Comparison of ENCODE assay signal across 9 mouse cellular contexts in genomic region chr17:24507129-24507664, GRCm38 (mm10). TPM values are rescaled to one million over a fixed set of nuclear protein-coding genes. Genes with fewer than 3 reads are reported as not detected.
DNase-seq lines count a peak whose midpoint lies in the region; ATAC-seq and TF ChIP-seq lines count a peak whose summit lies in the region.
"Had no signal": no experiment of that assay in that cellular context is flagged by ENCODE, and none has a peak within 500 bp of the region (broad histone marks: within the 10 kb centered on the region; RNA-seq: fewer than 3 reads in every experiment).

No protein-coding gene starts in this region.

- peak overlapping the region; percentile 70 for H3K4me2 ChIP-seq in heart, embryonic 12.5 days
- no peak overlapping the region for H3K4me2 ChIP-seq in midbrain, embryonic 12.5 days (replicated peaks)
- no peak overlapping the region for H3K4me2 ChIP-seq in hindbrain, postnatal 0 days (ENCODE audit: low read depth, low read length)
- no peak overlapping the region for H3K4me2 ChIP-seq in midbrain, postnatal 0 days (ENCODE audit: low read depth, low read length, poor library complexity, severe bottlenecking)

- peaks cover 46% of the 10 kb centered on the region for H3K27me3 ChIP-seq in heart, embryonic 12.5 days (replicated peaks)
- peaks cover 5% of the 10 kb centered on the region; the same call in 1 of the 2 replicates for H3K27me3 ChIP-seq in midbrain, embryonic 12.5 days
- H3K27me3 ChIP-seq in midbrain, embryonic 10.5 days (ENCODE audit: low read depth, poor library complexity, severe bottlenecking) = peaks cover 14% of the 10 kb centered on the region; the same call in 1 of the 2 replicates
- no peaks in the 10 kb centered on the region for H3K27me3 ChIP-seq in hindbrain, postnatal 0 days (ENCODE audit: insufficient read depth, low read length)
- no peaks in the 10 kb centered on the region for H3K27me3 ChIP-seq in midbrain, postnatal 0 days (ENCODE audit: insufficient read depth, low read length)

- ATAC-seq in heart, embryonic 12.5 days (ENCODE audit: insufficient number of reproducible peaks, low FRiP score) = 0 out of 2 replicates have a peak, but pooled peaks have one; percentile 4
- 0 out of 2 replicates have a peak, but pooled peaks have one; percentile 61 for ATAC-seq in midbrain, embryonic 12.5 days (ENCODE audit: low FRiP score, low read depth)
- peak; percentile 16; the same call in 1 of the 2 replicates for ATAC-seq in hindbrain, postnatal 0 days
- ATAC-seq in midbrain, postnatal 0 days (ENCODE audit: low FRiP score) = no peak
- no peak for ATAC-seq in monocyte, adult 5-6 weeks (replicated peaks; ENCODE audit: insufficient number of reproducible peaks, low FRiP score, low TSS enrichment, poor library complexity, severe bottlenecking)

- no peak overlapping the region for H3K4me3 ChIP-seq in heart, embryonic 12.5 days
- no peak overlapping the region for H3K4me3 ChIP-seq in midbrain, embryonic 12.5 days
- no peak overlapping the region for H3K4me3 ChIP-seq in midbrain, embryonic 10.5 days
- H3K4me3 ChIP-seq in hindbrain, postnatal 0 days (ENCODE audit: low read length) = no peak overlapping the region
- no peak overlapping the region for H3K4me3 ChIP-seq in midbrain, postnatal 0 days (ENCODE audit: low read depth, low read length)

- no peak overlapping the region for H3K9ac ChIP-seq in heart, embryonic 12.5 days
- H3K9ac ChIP-seq in midbrain, embryonic 12.5 days (replicated peaks) = no peak overlapping the region
- H3K9ac ChIP-seq in hindbrain, postnatal 0 days (replicated peaks; ENCODE audit: low read length) = no peak overlapping the region
- no peak overlapping the region for H3K9ac ChIP-seq in midbrain, postnatal 0 days (replicated peaks; ENCODE audit: low read length, poor library complexity, severe bottlenecking)

- intact Hi-C loops in heart, postnatal 25 days (cut with DNase I) = no loop called here

- peaks cover 46% of the 10 kb centered on the region for H3K36me3 ChIP-seq in heart, embryonic 12.5 days
- peaks cover 96% of the 10 kb centered on the region for H3K36me3 ChIP-seq in midbrain, embryonic 12.5 days
- peaks cover 97% of the 10 kb centered on the region for H3K36me3 ChIP-seq in midbrain, embryonic 10.5 days
- H3K36me3 ChIP-seq in hindbrain, postnatal 0 days (ENCODE audit: insufficient read depth, low read length) = peaks cover 60% of the 10 kb centered on the region
- peaks cover 94% of the 10 kb centered on the region for H3K36me3 ChIP-seq in midbrain, postnatal 0 days (ENCODE audit: insufficient read depth, low read length)

- H3K27ac ChIP-seq in heart, embryonic 12.5 days (ENCODE audit: poor library complexity, severe bottlenecking) = no peak overlapping the region
- no peak overlapping the region for H3K27ac ChIP-seq in midbrain, embryonic 12.5 days (replicated peaks)
- H3K27ac ChIP-seq in midbrain, embryonic 10.5 days (replicated peaks) = no peak overlapping the region
- peak overlapping the region; percentile 67; the same call in 1 of the 2 replicates for H3K27ac ChIP-seq in hindbrain, postnatal 0 days
- peak overlapping the region; percentile 65 for H3K27ac ChIP-seq in midbrain, postnatal 0 days (ENCODE audit: low read depth, low read length)

- DNase-seq in heart, postnatal 25 days (ENCODE audit: low spot score) = no peak
- DNase-seq in midbrain, embryonic 10.5 days (ENCODE audit: low spot score) = no peak
- no peak for DNase-seq in hindbrain, postnatal 0 days (ENCODE audit: low spot score)
- DNase-seq in midbrain, postnatal 0 days (ENCODE audit: low spot score) = peak; percentile 15
- DNase-seq in testis, postnatal 14 days (ENCODE audit: low spot score) = no peak

- TF ChIP-seq CTCF in hindbrain, postnatal 0 days (IDR thresholded peaks at IDR 0.05; ENCODE audit: low read depth) = no peak
- TF ChIP-seq CTCF in midbrain, postnatal 0 days (IDR thresholded peaks at IDR 0.05) = no peak

- no peaks in the 10 kb centered on the region for H3K9me3 ChIP-seq in heart, embryonic 12.5 days (replicated peaks)
- H3K9me3 ChIP-seq in midbrain, embryonic 12.5 days = no peaks in the 10 kb centered on the region
- no peaks in the 10 kb centered on the region for H3K9me3 ChIP-seq in midbrain, embryonic 10.5 days (replicated peaks)
- H3K9me3 ChIP-seq in hindbrain, postnatal 0 days (ENCODE audit: low read length) = no peaks in the 10 kb centered on the region
- H3K9me3 ChIP-seq in midbrain, postnatal 0 days (ENCODE audit: low read length) = no peaks in the 10 kb centered on the region

- peaks cover 14% of the 10 kb centered on the region for H3K4me1 ChIP-seq in heart, embryonic 12.5 days (replicated peaks)
- H3K4me1 ChIP-seq in midbrain, embryonic 12.5 days = peaks cover 8% of the 10 kb centered on the region
- H3K4me1 ChIP-seq in midbrain, embryonic 10.5 days = peaks cover 17% of the 10 kb centered on the region
- 0 out of 2 replicates have a peak, but pooled peaks cover 2% of the 10 kb centered on the region for H3K4me1 ChIP-seq in hindbrain, postnatal 0 days (ENCODE audit: insufficient read depth, low read length)
- H3K4me1 ChIP-seq in midbrain, postnatal 0 days (ENCODE audit: insufficient read depth, low read length) = no peaks in the 10 kb centered on the region

- 49% methylated on average over 19 of the region's 19 CpGs for WGBS in heart, embryonic 12.5 days
- WGBS in midbrain, embryonic 12.5 days = 52% methylated on average over 19 of the region's 19 CpGs
- WGBS in midbrain, embryonic 10.5 days = 51% methylated on average over 19 of the region's 19 CpGs
- WGBS in hindbrain, postnatal 0 days = 44% methylated on average over 15 of the region's 19 CpGs
- WGBS in midbrain, postnatal 0 days = 44% methylated on average over 19 of the region's 19 CpGs

RNA-seq across cellular contexts. Expression of gene Caskin1, which starts 18.8 kb away (rescaled TPM):
- 0.64 and 0.77 TPM in 2 replicates for polyA plus RNA-seq in heart, embryonic 12.5 days (2016; fragmentation: Nextera tagmentation; extraction: Ambion mirVana)
- total RNA-seq in heart, postnatal 25 days (2021) = under 1 TPM; 0.14 to 0.39 TPM
- 20.2 and 23.0 TPM in 2 replicates for polyA plus RNA-seq in midbrain, embryonic 12.5 days (2016; fragmentation: Nextera tagmentation; extraction: Ambion mirVana)
- 6.7 and 8.5 TPM in 2 replicates for polyA plus RNA-seq in midbrain, embryonic 10.5 days (2016; fragmentation: Nextera tagmentation; extraction: Ambion mirVana)
- 152 and 163 TPM in 2 replicates for total RNA-seq in hindbrain, postnatal 0 days (2014; rRNA removed)
- 42.1 and 43.7 TPM in 2 replicates for polyA plus RNA-seq in hindbrain, postnatal 0 days (2015; fragmentation: Nextera tagmentation; extraction: Ambion mirVana)
- 151 and 153 TPM in 2 replicates for total RNA-seq in midbrain, postnatal 0 days (2014; rRNA removed)
- 43.9 and 47.5 TPM in 2 replicates for polyA plus RNA-seq in midbrain, postnatal 0 days (2015; fragmentation: Nextera tagmentation; extraction: Ambion mirVana)
- not detected in 3 replicates for total RNA-seq in monocyte, adult 5-6 weeks (2017)
- total RNA-seq: megakaryocyte-erythroid progenitor cell, adult 5-6 weeks had no signal

RNA-seq across cellular contexts. Expression of gene Traf7, which starts 20.5 kb away (rescaled TPM):
- polyA plus RNA-seq in heart, embryonic 12.5 days (2016; fragmentation: Nextera tagmentation; extraction: Ambion mirVana) = 71.8 and 81.4 TPM in 2 replicates
- total RNA-seq in heart, postnatal 25 days (2021) = 10 to 100 TPM; 43.6 to 54.1 TPM
- polyA plus RNA-seq in midbrain, embryonic 12.5 days (2016; fragmentation: Nextera tagmentation; extraction: Ambion mirVana) = 92.4 and 94.9 TPM in 2 replicates
- polyA plus RNA-seq in midbrain, embryonic 10.5 days (2016; fragmentation: Nextera tagmentation; extraction: Ambion mirVana) = 106 and 110 TPM in 2 replicates
- total RNA-seq in hindbrain, postnatal 0 days (2014; rRNA removed) = 159 and 165 TPM in 2 replicates
- 64.0 and 66.1 TPM in 2 replicates for polyA plus RNA-seq in hindbrain, postnatal 0 days (2015; fragmentation: Nextera tagmentation; extraction: Ambion mirVana)
- 175 and 179 TPM in 2 replicates for total RNA-seq in midbrain, postnatal 0 days (2014; rRNA removed)
- 71.4 and 73.6 TPM in 2 replicates for polyA plus RNA-seq in midbrain, postnatal 0 days (2015; fragmentation: Nextera tagmentation; extraction: Ambion mirVana)
- 83.2 to 132 TPM (median 118 TPM) in 3 replicates for total RNA-seq in monocyte, adult 5-6 weeks (2017)

RNA-seq across cellular contexts. Expression of gene Rab26, which starts 26.8 kb away (rescaled TPM):
- 1.2 TPM in 2 replicates for polyA plus RNA-seq in heart, embryonic 12.5 days (2016; fragmentation: Nextera tagmentation; extraction: Ambion mirVana)
- not detected for total RNA-seq in heart, postnatal 25 days (2021)
- polyA plus RNA-seq in midbrain, embryonic 12.5 days (2016; fragmentation: Nextera tagmentation; extraction: Ambion mirVana) = 1.9 and 2.2 TPM in 2 replicates
- 2.1 and 2.9 TPM in 2 replicates for polyA plus RNA-seq in midbrain, embryonic 10.5 days (2016; fragmentation: Nextera tagmentation; extraction: Ambion mirVana)
- total RNA-seq in hindbrain, postnatal 0 days (2014; rRNA removed) = 2.7 and 4.0 TPM in 2 replicates
- 10.6 and 14.7 TPM in 2 replicates for polyA plus RNA-seq in hindbrain, postnatal 0 days (2015; fragmentation: Nextera tagmentation; extraction: Ambion mirVana)
- 4.4 and 7.6 TPM in 2 replicates for total RNA-seq in midbrain, postnatal 0 days (2014; rRNA removed)
- polyA plus RNA-seq in midbrain, postnatal 0 days (2015; fragmentation: Nextera tagmentation; extraction: Ambion mirVana) = 15.5 and 17.7 TPM in 2 replicates
- 0.39 TPM in 1 of 3 replicates, not detected in the others for total RNA-seq in monocyte, adult 5-6 weeks (2017)

RNA-seq across cellular contexts. Expression of gene Mlst8, which starts 28.3 kb away (rescaled TPM):
- 17.8 and 20.5 TPM in 2 replicates for polyA plus RNA-seq in heart, embryonic 12.5 days (2016; fragmentation: Nextera tagmentation; extraction: Ambion mirVana)
- total RNA-seq in heart, postnatal 25 days (2021) = 10 to 100 TPM in 1 of 2 experiments, 1 to 10 TPM in 1; 9.4 to 11.3 TPM
- 37.0 TPM in 2 replicates for polyA plus RNA-seq in midbrain, embryonic 12.5 days (2016; fragmentation: Nextera tagmentation; extraction: Ambion mirVana)
- 40.2 and 40.9 TPM in 2 replicates for polyA plus RNA-seq in midbrain, embryonic 10.5 days (2016; fragmentation: Nextera tagmentation; extraction: Ambion mirVana)
- total RNA-seq in hindbrain, postnatal 0 days (2014; rRNA removed) = 45.9 and 55.3 TPM in 2 replicates
- polyA plus RNA-seq in hindbrain, postnatal 0 days (2015; fragmentation: Nextera tagmentation; extraction: Ambion mirVana) = 26.3 and 26.4 TPM in 2 replicates
- 51.8 and 60.8 TPM in 2 replicates for total RNA-seq in midbrain, postnatal 0 days (2014; rRNA removed)
- 28.4 and 29.5 TPM in 2 replicates for polyA plus RNA-seq in midbrain, postnatal 0 days (2015; fragmentation: Nextera tagmentation; extraction: Ambion mirVana)
- 8.4 to 19.3 TPM (median 11.2 TPM) in 3 replicates for total RNA-seq in monocyte, adult 5-6 weeks (2017)

RNA-seq across cellular contexts. Expression of gene Bricd5, which starts 33.5 kb away (rescaled TPM):
- not detected in 2 replicates for polyA plus RNA-seq in heart, embryonic 12.5 days (2016; fragmentation: Nextera tagmentation; extraction: Ambion mirVana)
- total RNA-seq in heart, postnatal 25 days (2021) = not detected
- polyA plus RNA-seq in midbrain, embryonic 12.5 days (2016; fragmentation: Nextera tagmentation; extraction: Ambion mirVana) = 0.34 TPM in 1 of 2 replicates, not detected in the other
- 0.21 and 0.22 TPM in 2 replicates for polyA plus RNA-seq in midbrain, embryonic 10.5 days (2016; fragmentation: Nextera tagmentation; extraction: Ambion mirVana)
- 0.47 and 4.0 TPM in 2 replicates for total RNA-seq in hindbrain, postnatal 0 days (2014; rRNA removed)
- polyA plus RNA-seq in hindbrain, postnatal 0 days (2015; fragmentation: Nextera tagmentation; extraction: Ambion mirVana) = 1.3 and 1.4 TPM in 2 replicates
- 0.57 TPM in 1 of 2 replicates, not detected in the other for total RNA-seq in midbrain, postnatal 0 days (2014; rRNA removed)
- polyA plus RNA-seq in midbrain, postnatal 0 days (2015; fragmentation: Nextera tagmentation; extraction: Ambion mirVana) = 0.83 and 0.95 TPM in 2 replicates
- 1.3 TPM in 1 of 3 replicates, not detected in the others for total RNA-seq in monocyte, adult 5-6 weeks (2017)
- total RNA-seq: megakaryocyte-erythroid progenitor cell, adult 5-6 weeks had no signal

Comparison
In these comparisons a context has a peak if more than half of its experiments do, and no peak if none do; other contexts are left out.
1. ATAC-seq: peak in heart, embryonic 12.5 days (single experiment), midbrain, embryonic 12.5 days (single experiment) and hindbrain, postnatal 0 days (single experiment); none in midbrain, postnatal 0 days (single experiment) and monocyte, adult 5-6 weeks (single experiment).
2. H3K27ac ChIP-seq: peak in hindbrain, postnatal 0 days (single experiment) and midbrain, postnatal 0 days (single experiment); none in heart, embryonic 12.5 days (single experiment), midbrain, embryonic 12.5 days (single experiment) and midbrain, embryonic 10.5 days (single experiment).